Mouse (Mus musculus) midbrain, embryonic 16.5 days (tissue): ENCODE measurements at regions not wholly inside any gene's neighbourhood (a gene's known extent, or its start where the extent isn't known, plus 50 kb on each side); places are given as distances from the start of the nearest gene placed in this dataset.
"Not testable (repeated sequence)": the region's sequence is repeated elsewhere in the genome, so short reads cannot be mapped to it uniquely, and the experiment has no call there.

Experiments
- ATAC-seq: fragments of 200-750 bp; cut with Nextera tagmentation; 2 replicates; pipeline ENCODE4 v1.8.0; 2017; ENCODE audit warnings: moderate TSS enrichment
- H3K27ac ChIP-seq: fragments of 300-500 bp; sonication (generic); 2 replicates; pipeline ENCODE4 v1.5.1; 2014; ENCODE audit warnings: mild to moderate bottlenecking, low read length, mixed read lengths
- H3K27me3 ChIP-seq: fragments of 300-500 bp; sonication (generic); 2 replicates; pipeline ENCODE4 v1.6.1; 2014; ENCODE audit warnings: low read depth, low read length, mixed read lengths; ENCODE audit not compliant: control insufficient read depth, insufficient read depth
- H3K36me3 ChIP-seq: fragments of 300-500 bp; sonication (generic); 2 replicates; pipeline ENCODE4 v1.6.1; 2014; ENCODE audit warnings: mild to moderate bottlenecking, low read length, moderate library complexity, mixed read lengths; ENCODE audit not compliant: control insufficient read depth, insufficient read depth
- H3K4me1 ChIP-seq: fragments of 300-500 bp; sonication (generic); 2 replicates; pipeline ENCODE4 v1.6.1; 2014; ENCODE audit warnings: mild to moderate bottlenecking, low read length, mixed read lengths; ENCODE audit not compliant: control insufficient read depth, insufficient read depth
- H3K4me2 ChIP-seq: fragments of 300-500 bp; sonication (generic); 2 replicates; pipeline ENCODE4 v1.6.1; 2014; ENCODE audit warnings: mild to moderate bottlenecking, low read length, mixed read lengths
- H3K4me3 ChIP-seq: fragments of 300-500 bp; sonication (generic); 2 replicates; pipeline ENCODE4 v1.5.1; 2014; ENCODE audit warnings: low read depth, mild to moderate bottlenecking, low read length, moderate library complexity, mixed read lengths
- H3K9ac ChIP-seq: fragments of 300-500 bp; sonication (generic); 2 replicates; pipeline ENCODE4 v1.6.1; 2014; ENCODE audit warnings: low read depth, low read length, mixed read lengths
- H3K9me3 ChIP-seq: fragments of 300-500 bp; sonication (generic); replicated peaks from 2 replicates; pipeline ENCODE4 v1.6.1; 2014; ENCODE audit warnings: mild to moderate bottlenecking, low read length, mixed read lengths; ENCODE audit not compliant: control insufficient read depth, poor library complexity, severe bottlenecking
- WGBS: fragments of 180-500 bp; shearing (Covaris S2); extraction: QIAGEN DNeasy Blood & Tissue Kit; methylation state at CpG from one replicate; pipeline ENCODE4 v1.1.7; 2014; 5-methylcytosine and 5-hydroxymethylcytosine counted together

DNA sequence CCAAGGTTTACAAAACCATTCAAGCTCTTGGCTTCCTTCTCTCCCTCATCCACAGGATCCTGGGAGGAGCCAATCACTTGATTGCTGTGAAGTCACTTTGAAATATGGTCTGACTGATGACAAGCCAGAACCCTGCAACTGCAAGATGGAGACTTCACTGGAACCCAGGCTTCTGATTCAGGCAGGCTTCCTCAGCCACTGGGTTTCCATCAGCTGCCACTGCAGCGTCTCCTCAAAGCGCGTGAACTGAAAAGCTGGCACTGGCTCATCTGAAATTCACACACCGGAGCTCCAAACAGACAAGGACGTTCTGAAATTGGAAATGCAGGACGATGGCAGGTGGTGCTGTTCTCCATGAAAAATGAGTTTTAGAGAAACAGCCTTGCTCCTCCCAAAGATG lies 280.1 kb upstream of the AI593442 start:
- Histone ChIP-seq H3K4me2 (no peak overlapping the region), H3K27me3 (no peaks in the 10 kb centered on the region), H3K9me3 (no peaks in the 10 kb centered on the region), H3K4me1 (no peaks in the 10 kb centered on the region), H3K9ac (no peak overlapping the region), H3K27ac (no peak overlapping the region), H3K4me3 (no peak overlapping the region), H3K36me3 (no peaks in the 10 kb centered on the region)
- no peak for ATAC-seq
- 71% methylated on average over 6 of the region's 6 CpGs for WGBS

DNA sequence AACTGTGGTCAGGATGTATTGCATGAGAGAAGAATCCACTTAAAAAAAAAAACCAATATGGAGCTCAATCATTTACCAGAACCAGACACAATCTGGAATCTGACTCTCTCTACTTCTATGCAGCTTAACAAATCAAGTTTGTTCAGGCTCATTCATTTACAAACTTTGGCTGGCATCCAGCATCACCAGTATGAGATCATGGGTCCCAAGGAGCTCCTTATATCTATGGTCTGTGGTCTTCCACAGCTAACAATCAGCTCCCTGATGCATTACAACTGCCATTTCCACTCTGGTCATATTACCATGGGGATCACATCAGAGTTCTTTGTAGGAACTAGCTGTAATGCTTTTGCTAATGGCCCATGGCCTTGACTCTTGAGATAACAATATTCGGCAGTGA lies 277.7 kb upstream of the AI593442 start:
- no peak overlapping the region for H3K9ac ChIP-seq
- no peaks in the 10 kb centered on the region for H3K27me3 ChIP-seq
- no peaks in the 10 kb centered on the region for H3K9me3 ChIP-seq
- WGBS = 90% methylated on average over 1 of the region's 1 CpGs
- no peak overlapping the region for H3K4me3 ChIP-seq
- H3K27ac ChIP-seq = no peak overlapping the region
- no peaks in the 10 kb centered on the region for H3K36me3 ChIP-seq
- no peak overlapping the region for H3K4me2 ChIP-seq
- no peak for ATAC-seq
- no peaks in the 10 kb centered on the region for H3K4me1 ChIP-seq

- no peak overlapping the region for H3K27ac ChIP-seq
- H3K4me1 ChIP-seq = peaks cover 19% of the 10 kb centered on the region
- no peaks in the 10 kb centered on the region for H3K27me3 ChIP-seq
- no peaks in the 10 kb centered on the region for H3K36me3 ChIP-seq
- H3K4me2 ChIP-seq = no peak overlapping the region
- WGBS = 57% methylated on average over 5 of the region's 5 CpGs
- H3K4me3 ChIP-seq = no peak overlapping the region
- no peak overlapping the region for H3K9ac ChIP-seq
- H3K9me3 ChIP-seq = no peaks in the 10 kb centered on the region
- ATAC-seq = no peak
Measured at GRCm38 (mm10) chr9:52944081-52944480, 264.5 kb upstream of the AI593442 start.

DNA sequence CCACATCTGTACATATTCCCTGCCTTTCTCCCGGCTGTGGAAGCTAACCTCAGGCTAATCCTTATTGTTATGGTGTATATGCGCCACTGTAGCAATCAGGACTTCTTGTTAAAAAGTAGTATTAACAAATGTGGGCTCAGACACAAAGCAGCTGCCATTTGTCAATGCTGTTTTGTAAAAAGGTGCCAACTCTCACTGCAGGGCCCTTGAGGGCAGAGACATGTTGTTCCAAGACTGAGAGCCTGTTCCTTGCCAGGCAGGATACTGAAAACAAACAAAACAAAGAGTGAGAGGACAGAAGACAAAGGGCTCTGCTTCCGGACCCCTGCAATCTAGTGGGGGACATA lies 262.0 kb upstream of the AI593442 start:
- H3K9ac ChIP-seq = no peak overlapping the region; the same call in 1 of the 2 replicates

GRCm38 (mm10) chr9:52940964-52941636 lies 261.5 kb upstream of the AI593442 start:
- peak; percentile 93 for ATAC-seq
- H3K36me3 ChIP-seq = no peaks in the 10 kb centered on the region
- no peaks in the 10 kb centered on the region for H3K27me3 ChIP-seq
- WGBS = 14% methylated on average over 11 of the region's 11 CpGs
- peak overlapping the region; percentile 29 for H3K4me2 ChIP-seq
- H3K27ac ChIP-seq = peak overlapping the region; percentile 78
- no peak overlapping the region for H3K4me3 ChIP-seq
- peaks cover 19% of the 10 kb centered on the region for H3K4me1 ChIP-seq
- H3K9me3 ChIP-seq = no peaks in the 10 kb centered on the region
- peak overlapping the region; percentile 25; the same call in 1 of the 2 replicates for H3K9ac ChIP-seq

More for the DNA sequence above, 262.0 kb upstream of the AI593442 start:
- H3K36me3 ChIP-seq = no peaks in the 10 kb centered on the region
- no peaks in the 10 kb centered on the region for H3K27me3 ChIP-seq
- 20% methylated on average over 3 of the region's 3 CpGs for WGBS
- no peaks in the 10 kb centered on the region for H3K9me3 ChIP-seq
- H3K4me2 ChIP-seq = no peak overlapping the region
- H3K4me3 ChIP-seq = no peak overlapping the region
- peak; percentile 44; the same call in 1 of the 2 replicates for ATAC-seq
- H3K27ac ChIP-seq = peak overlapping the region; percentile 78
- H3K4me1 ChIP-seq = peaks cover 19% of the 10 kb centered on the region

GRCm38 (mm10) chr9:52935082-52935481 lies 255.5 kb upstream of the AI593442 start:
- Histone ChIP-seq H3K27me3 (no peaks in the 10 kb centered on the region), H3K4me2 (no peak overlapping the region), H3K4me1 (peaks cover 6% of the 10 kb centered on the region; the same call in 1 of the 2 replicates), H3K9ac (no peak overlapping the region), H3K27ac (no peak overlapping the region; the same call in 1 of the 2 replicates), H3K4me3 (no peak overlapping the region), H3K9me3 (no peaks in the 10 kb centered on the region), H3K36me3 (no peaks in the 10 kb centered on the region)
- 16% methylated on average over 6 of the region's 6 CpGs for WGBS
- ATAC-seq = 0 out of 2 replicates have a peak, but pooled peaks have one; percentile 21

DNA sequence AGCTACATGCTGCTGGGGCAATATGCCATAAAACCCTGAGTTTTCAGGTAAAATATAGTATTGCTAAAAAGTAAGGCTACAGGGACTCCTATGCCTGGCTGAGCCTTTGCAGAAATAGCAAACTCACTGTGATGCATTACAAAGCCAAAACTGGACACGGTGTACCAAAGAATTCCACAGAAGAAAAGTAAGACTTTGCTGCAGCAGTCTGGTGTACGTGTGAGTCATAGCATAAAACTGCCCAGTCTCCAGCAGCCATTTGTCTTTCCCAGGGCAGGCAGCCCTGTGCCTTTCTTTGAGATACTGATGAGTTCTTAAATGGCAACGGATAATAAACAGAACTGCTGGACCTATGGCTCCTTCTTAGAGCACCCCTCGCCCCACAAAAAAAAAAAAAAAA lies 237.9 kb upstream of the AI593442 start:
- Histone ChIP-seq H3K9me3 (no peaks in the 10 kb centered on the region), H3K36me3 (no peaks in the 10 kb centered on the region), H3K4me3 (no peak overlapping the region), H3K27me3 (no peaks in the 10 kb centered on the region), H3K4me2 (no peak overlapping the region), H3K27ac (no peak overlapping the region), H3K4me1 (no peaks in the 10 kb centered on the region), H3K9ac (no peak overlapping the region)
- ATAC-seq = no peak
- 83% methylated on average over 4 of the region's 4 CpGs for WGBS

- not testable (repeated sequence) for ATAC-seq, H3K9me3 ChIP-seq, H3K36me3 ChIP-seq, H3K4me2 ChIP-seq, H3K9ac ChIP-seq, H3K4me3 ChIP-seq, H3K4me1 ChIP-seq, H3K27ac ChIP-seq, H3K27me3 ChIP-seq
- WGBS = no CpG with 5 or more reads among the region's 2 CpGs
Measured at GRCm38 (mm10) chr9:52888653-52889052, 209.1 kb upstream of the AI593442 start.

- WGBS = no CpG with 5 or more reads among the region's 3 CpGs
- H3K9me3 ChIP-seq, H3K27me3 ChIP-seq, H3K27ac ChIP-seq, H3K4me2 ChIP-seq, H3K4me3 ChIP-seq, H3K9ac ChIP-seq, H3K4me1 ChIP-seq, H3K36me3 ChIP-seq, ATAC-seq: not testable (repeated sequence)
Measured at GRCm38 (mm10) chr9:52887997-52888396, 208.4 kb upstream of the AI593442 start.
